Mouse (Mus musculus): ENCODE data around the gene Dmc1. TPM values are rescaled to one million over a fixed set of nuclear protein-coding genes. Genes with fewer than 3 reads are reported as not detected.

The Dmc1 gene
- polyA plus RNA-seq, 1 experiment from 2014 or later, result 1.8 TPM

DNA sequence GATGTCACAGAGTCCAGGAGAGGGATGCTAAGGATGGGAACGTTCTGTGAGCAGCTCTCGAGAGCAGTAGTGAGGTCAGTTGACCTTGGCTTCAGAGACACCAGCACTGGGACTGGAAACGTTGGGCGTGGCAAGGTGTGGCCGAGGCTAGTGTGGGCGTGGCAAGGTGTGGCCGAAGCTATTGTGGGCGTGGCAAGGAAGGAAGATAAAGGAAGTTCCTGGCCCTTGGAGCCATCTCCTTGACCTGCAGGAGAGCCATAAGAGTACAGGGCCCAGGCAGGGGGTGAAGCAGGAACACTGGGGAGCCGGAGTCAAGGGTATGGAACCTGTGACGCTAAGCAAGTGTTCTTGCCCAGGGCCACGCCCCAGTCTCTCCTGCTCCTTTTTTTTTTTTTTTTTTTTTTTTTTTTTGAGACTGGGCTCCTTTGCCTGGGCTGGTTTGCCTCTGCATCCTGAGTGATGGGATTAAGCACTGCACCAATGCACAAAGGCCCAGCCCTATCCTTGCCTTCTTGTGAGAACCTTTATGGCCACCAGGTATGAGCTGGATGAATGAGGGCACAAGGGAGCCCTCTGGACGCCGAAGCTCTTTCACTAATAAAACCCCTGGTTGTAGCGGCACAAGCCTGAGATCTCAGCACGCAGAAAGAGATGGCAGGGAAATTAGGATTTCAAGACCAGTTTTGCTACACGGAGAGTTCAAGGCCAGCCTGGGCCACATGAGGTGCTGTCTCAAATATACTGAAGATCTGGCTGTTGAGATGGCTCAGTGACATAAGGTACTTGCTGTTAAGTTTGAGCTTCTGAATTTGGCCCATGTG lies 85.3 kb downstream of the Dmc1 start:
- WGBS, result 55% methylated on average over 15 of the region's 16 CpGs
- peaks cover 18% of the 10 kb centered on the region for H3K4me1 ChIP-seq
- ATAC-seq (ENCODE audit: low FRiP score), result no peak
- no peak overlapping the region for H3K27ac ChIP-seq
- no peaks in the 10 kb centered on the region for H3K36me3 ChIP-seq (replicated peaks)
- H3K27me3 ChIP-seq, result peaks cover 49% of the 10 kb centered on the region
- no peak overlapping the region for H3K9ac ChIP-seq
- no peak overlapping the region for H3K4me2 ChIP-seq
- no peak overlapping the region for H3K4me3 ChIP-seq (replicated peaks)
- H3K9me3 ChIP-seq, result no peaks in the 10 kb centered on the region

DNA sequence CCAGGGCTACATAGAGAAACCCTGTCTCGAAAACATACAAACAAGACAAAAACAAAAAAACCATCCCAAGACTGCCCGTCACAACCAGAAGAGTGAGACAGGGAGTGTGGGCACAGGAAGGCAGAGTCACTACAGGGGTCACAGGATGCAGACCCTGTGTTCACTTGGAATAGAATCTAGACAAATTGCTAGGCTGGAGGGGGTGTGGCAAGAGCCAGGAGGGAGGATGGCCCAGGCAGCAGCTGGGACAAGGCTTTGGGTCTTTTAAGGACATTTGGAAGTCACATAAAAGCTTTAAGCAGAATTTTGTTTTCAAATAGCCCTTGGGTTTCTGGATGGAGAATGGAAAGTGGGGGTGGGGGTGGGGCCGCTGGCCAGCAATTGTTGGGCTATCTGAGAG lies 86.3 kb downstream of the Dmc1 start:
- no peak for ATAC-seq (ENCODE audit: low FRiP score)
- Histone ChIP-seq H3K4me2 (no peak overlapping the region), H3K36me3 (replicated peaks) (no peaks in the 10 kb centered on the region), H3K9ac (no peak overlapping the region), H3K27me3 (peaks cover 60% of the 10 kb centered on the region), H3K9me3 (no peaks in the 10 kb centered on the region), H3K4me1 (peaks cover 18% of the 10 kb centered on the region), H3K4me3 (replicated peaks) (no peak overlapping the region), H3K27ac (no peak overlapping the region)
- WGBS, result 89% methylated on average over 3 of the region's 3 CpGs

GRCm38 (mm10) chr15:79517710-79518109 lies 87.2 kb downstream of the Dmc1 start:
- H3K27ac ChIP-seq, result no peak overlapping the region
- H3K4me2 ChIP-seq, result no peak overlapping the region
- no peaks in the 10 kb centered on the region for H3K36me3 ChIP-seq (replicated peaks)
- no peak for ATAC-seq (ENCODE audit: low FRiP score)
- no peaks in the 10 kb centered on the region for H3K9me3 ChIP-seq
- peaks cover 68% of the 10 kb centered on the region for H3K27me3 ChIP-seq
- H3K4me1 ChIP-seq, result peaks cover 18% of the 10 kb centered on the region
- no peak overlapping the region for H3K4me3 ChIP-seq (replicated peaks)
- H3K9ac ChIP-seq, result no peak overlapping the region
- 72% methylated on average over 4 of the region's 4 CpGs for WGBS

DNA sequence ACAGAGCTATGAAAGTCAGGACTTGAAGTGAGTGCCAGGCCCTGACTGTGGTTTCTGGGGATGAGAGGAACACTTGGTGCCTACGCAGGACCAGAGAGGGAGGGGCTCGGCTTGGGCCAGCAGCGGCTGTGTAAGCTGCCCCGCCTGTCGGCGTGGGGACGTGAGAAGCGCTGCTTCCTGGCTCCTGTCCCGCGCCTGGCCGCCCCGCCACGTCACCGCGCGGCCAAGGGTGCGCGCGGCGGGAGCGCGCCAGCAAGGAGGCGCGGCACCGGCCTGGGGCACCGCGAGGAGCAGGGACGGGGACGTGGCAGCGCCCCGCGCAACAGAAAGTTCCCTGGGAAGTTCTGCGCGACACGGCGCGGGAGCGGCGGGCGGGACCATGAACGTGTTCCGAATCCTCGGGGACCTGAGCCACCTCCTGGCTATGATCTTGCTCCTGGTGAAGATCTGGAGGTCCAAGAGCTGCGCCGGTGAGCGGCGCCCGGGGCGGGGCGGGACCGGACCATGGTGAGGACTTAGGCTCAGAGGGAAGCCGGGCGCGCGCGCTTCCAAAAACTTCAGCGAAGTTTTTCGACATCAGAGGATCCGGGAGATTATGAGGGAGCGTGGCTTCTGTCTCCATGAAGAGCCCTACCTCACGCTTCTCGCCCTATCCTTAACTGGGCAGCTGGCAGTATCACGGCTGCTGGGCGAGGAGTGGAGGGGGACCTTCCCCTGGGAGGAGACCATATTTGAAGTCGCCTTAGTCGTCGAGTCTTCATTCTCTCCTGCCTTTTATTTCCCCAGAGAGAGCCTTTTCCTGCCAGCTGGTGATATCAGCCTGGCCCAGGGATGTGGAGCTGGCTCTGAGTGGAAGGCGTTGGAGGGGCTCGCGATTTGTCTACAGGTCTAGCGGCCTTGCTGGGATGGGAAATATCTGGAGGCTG lies 88.5 kb downstream of the Dmc1 start, which contains the start of gene Kdelr3:
Kdelr3 (plus strand) TSS at position 241 of the 926 bp plus-strand sequence.
- H3K36me3 ChIP-seq (replicated peaks), result no peaks in the 10 kb centered on the region
- H3K27ac ChIP-seq, result no peak within 1 kb of the TSS
- H3K4me2 ChIP-seq, result peak within 1 kb of the TSS; percentile 93
- peaks cover 28% of the 10 kb centered on the region for H3K4me1 ChIP-seq
- peak; percentile 48; the same call in 1 of the 2 replicates for ATAC-seq (ENCODE audit: low FRiP score)
- peak within 1 kb of the TSS; percentile 50 for H3K4me3 ChIP-seq (replicated peaks)
- peak within 1 kb of the TSS; percentile 56 for H3K9ac ChIP-seq
- WGBS, result 1% methylated on average over 69 of the region's 71 CpGs
- H3K27me3 ChIP-seq, result peaks cover 80% of the 10 kb centered on the region
- H3K9me3 ChIP-seq, result no peaks in the 10 kb centered on the region

DNA sequence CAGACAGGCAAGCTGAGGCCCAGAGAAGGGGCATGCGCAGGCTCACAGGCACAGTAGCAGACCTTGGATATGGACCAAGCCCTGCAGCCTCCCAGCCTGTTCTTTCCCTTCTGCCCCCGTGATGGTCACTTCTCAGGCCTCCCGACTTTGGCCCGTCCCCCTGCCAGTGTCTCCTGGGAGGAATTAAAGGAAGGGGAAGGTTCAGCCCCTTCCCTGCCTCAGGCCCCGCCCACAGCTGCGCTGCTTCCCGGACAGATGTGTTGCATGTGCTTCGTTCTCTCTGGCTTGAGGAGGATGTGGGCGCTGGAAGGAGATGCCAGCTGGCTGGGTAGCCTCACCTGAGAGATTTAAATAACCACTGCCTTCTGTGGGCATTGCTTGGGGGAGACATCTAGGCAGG lies 91.0 kb downstream of the Dmc1 start:
- H3K4me3 ChIP-seq (replicated peaks), result no peak overlapping the region
- H3K4me1 ChIP-seq, result peaks cover 35% of the 10 kb centered on the region
- no peaks in the 10 kb centered on the region for H3K36me3 ChIP-seq (replicated peaks)
- H3K27me3 ChIP-seq, result peaks cover 99% of the 10 kb centered on the region
- ATAC-seq (ENCODE audit: low FRiP score), result no peak
- H3K4me2 ChIP-seq, result no peak overlapping the region
- WGBS, result 8% methylated on average over 9 of the region's 9 CpGs
- H3K9me3 ChIP-seq, result no peaks in the 10 kb centered on the region
- no peak overlapping the region for H3K9ac ChIP-seq
- H3K27ac ChIP-seq, result no peak overlapping the region

DNA sequence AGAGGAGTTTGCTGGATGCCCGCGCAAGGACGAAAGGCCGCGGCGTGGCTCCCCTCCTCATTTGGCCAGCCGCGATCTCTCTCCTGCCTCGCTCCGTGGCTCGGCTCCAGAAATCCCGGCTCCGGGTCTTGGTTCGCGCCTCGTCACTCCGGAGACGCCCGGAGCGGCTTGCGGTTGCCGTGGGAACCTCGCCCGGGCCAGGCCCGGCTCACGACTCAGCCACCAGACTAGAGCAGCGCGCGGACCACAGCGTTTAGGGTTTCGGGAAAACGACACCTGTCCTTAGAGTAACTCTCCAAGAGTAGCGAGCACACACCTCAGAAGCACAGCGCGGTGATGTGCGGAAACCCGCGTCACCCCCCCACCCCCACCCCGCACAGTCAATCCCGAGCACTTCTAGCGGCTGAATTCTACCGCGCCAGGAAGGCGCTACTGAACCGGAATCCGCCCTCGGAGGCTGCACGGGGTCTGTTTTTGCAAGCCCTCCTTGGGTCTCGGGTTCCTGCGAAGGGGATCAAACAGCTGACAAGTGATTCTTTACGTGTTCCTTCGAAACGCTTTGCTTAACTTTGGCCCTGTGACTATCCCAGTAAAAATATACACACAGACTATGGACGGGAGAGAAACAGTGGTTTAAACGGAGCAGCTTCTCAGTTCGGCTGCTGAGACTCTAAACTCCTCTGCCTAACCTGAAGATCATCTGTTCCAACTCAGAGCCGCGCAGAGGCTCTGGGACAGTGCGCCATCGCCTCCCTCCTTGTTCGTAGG lies 93.2 kb downstream of the Dmc1 start:
- no peaks in the 10 kb centered on the region for H3K9me3 ChIP-seq
- H3K9ac ChIP-seq, result peak overlapping the region; percentile 48
- WGBS, result under 1% methylated on average over 61 of the region's 61 CpGs
- H3K27me3 ChIP-seq, result peaks cover 99% of the 10 kb centered on the region
- ATAC-seq (ENCODE audit: low FRiP score), result peak; percentile 88
- peak overlapping the region; percentile 79 for H3K4me2 ChIP-seq
- no peaks in the 10 kb centered on the region for H3K36me3 ChIP-seq (replicated peaks)
- H3K27ac ChIP-seq, result no peak overlapping the region
- H3K4me3 ChIP-seq (replicated peaks), result peak overlapping the region; percentile 44
- H3K4me1 ChIP-seq, result peaks cover 38% of the 10 kb centered on the region

Small RNA genes lying within 50 kb of the gene (microRNA-seq; reads per million reads assigned to microRNA genes)
- not detected for gene Gm27903

Other genes with a start within 250 kb of the Dmc1 start
- 41.3 and 43.6 TPM in 2 replicates for gene Tmem184b, start 201.5 kb downstream of the Dmc1 start, polyA plus RNA-seq (2016; fragmentation: Nextera tagmentation; extraction: Ambion mirVana)
- gene Csnk1e, start 149.5 kb downstream of the Dmc1 start, polyA plus RNA-seq (2016; fragmentation: Nextera tagmentation; extraction: Ambion mirVana), result 245 and 267 TPM in 2 replicates
- gene Kcnj4, start 99.9 kb downstream of the Dmc1 start, polyA plus RNA-seq (2016; fragmentation: Nextera tagmentation; extraction: Ambion mirVana), result not detected in 2 replicates
- 12.8 and 15.3 TPM in 2 replicates for gene Kdelr3, start 88.7 kb downstream of the Dmc1 start, polyA plus RNA-seq (2016; fragmentation: Nextera tagmentation; extraction: Ambion mirVana)
- gene Ddx17, start 58.4 kb downstream of the Dmc1 start, polyA plus RNA-seq (2016; fragmentation: Nextera tagmentation; extraction: Ambion mirVana), result 76.2 and 77.5 TPM in 2 replicates
- gene Fam227a, start 53.8 kb upstream of the Dmc1 start, polyA plus RNA-seq (2016; fragmentation: Nextera tagmentation; extraction: Ambion mirVana), result 5.1 and 5.4 TPM in 2 replicates
- 89.3 and 90.6 TPM in 2 replicates for gene Cby1, start 54.1 kb upstream of the Dmc1 start, polyA plus RNA-seq (2016; fragmentation: Nextera tagmentation; extraction: Ambion mirVana)
- 266 and 274 TPM in 2 replicates for gene Tomm22, start 65.8 kb upstream of the Dmc1 start, polyA plus RNA-seq (2016; fragmentation: Nextera tagmentation; extraction: Ambion mirVana)
- gene Josd1, start 82.8 kb upstream of the Dmc1 start, polyA plus RNA-seq (2016; fragmentation: Nextera tagmentation; extraction: Ambion mirVana), result 24.1 and 24.5 TPM in 2 replicates
- gene Gtpbp1, start 85.7 kb upstream of the Dmc1 start, polyA plus RNA-seq (2016; fragmentation: Nextera tagmentation; extraction: Ambion mirVana), result 51.5 and 55.7 TPM in 2 replicates
- 6.2 and 8.6 TPM in 2 replicates for gene Sun2, start 137.4 kb upstream of the Dmc1 start, polyA plus RNA-seq (2016; fragmentation: Nextera tagmentation; extraction: Ambion mirVana)
- gene Dnal4, start 172.7 kb upstream of the Dmc1 start, polyA plus RNA-seq (2016; fragmentation: Nextera tagmentation; extraction: Ambion mirVana), result 76.7 and 78.3 TPM in 2 replicates
- 7.2 and 8.0 TPM in 2 replicates for gene Nptxr, start 199.7 kb upstream of the Dmc1 start, polyA plus RNA-seq (2016; fragmentation: Nextera tagmentation; extraction: Ambion mirVana)
- 0.87 TPM in 1 of 2 replicates, not detected in the other for gene Npcd, start 229.1 kb upstream of the Dmc1 start, polyA plus RNA-seq (2016; fragmentation: Nextera tagmentation; extraction: Ambion mirVana)
- gene Cbx6, start 229.6 kb upstream of the Dmc1 start, polyA plus RNA-seq (2016; fragmentation: Nextera tagmentation; extraction: Ambion mirVana), result 31.1 and 31.5 TPM in 2 replicates

Measured in forebrain, embryonic 12.5 days (tissue).